Mouse (Mus musculus): Measurements from ENCODE around the gene Eif2ak2.

Eif2ak2 gene

DNA sequence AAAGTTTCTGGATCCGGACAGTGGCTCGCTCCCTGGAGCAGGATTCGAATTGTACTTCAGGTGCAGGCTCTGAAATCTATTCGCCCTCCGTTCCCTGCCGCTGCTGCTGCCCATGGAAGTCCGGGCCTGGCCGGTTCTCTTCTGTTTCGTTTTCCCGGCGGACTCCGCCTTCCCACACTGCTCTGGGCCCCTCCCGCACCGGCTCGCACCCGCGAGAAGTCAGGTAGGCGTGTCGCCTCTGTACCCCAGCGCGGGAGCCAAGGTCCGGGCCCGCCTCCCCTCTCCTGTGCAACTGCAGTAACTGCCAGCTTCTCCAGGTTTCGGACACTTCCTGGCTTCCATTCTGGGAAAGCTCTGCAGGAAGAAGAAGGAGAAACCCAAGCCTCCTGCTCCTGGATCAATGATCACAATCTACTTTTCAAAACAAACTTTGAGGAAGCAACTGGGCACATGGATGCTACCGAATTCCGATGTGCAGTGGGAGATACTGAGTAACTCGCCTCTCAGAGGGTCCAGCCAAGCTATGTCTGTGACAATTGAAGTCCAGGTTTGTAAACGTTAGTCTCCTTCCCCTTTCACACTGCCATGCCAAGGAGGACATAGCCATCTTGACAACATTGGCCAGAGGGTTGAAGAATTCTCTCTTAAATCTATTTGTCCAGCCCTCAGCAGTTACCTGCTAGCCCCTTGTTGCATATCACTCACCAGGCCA is at the start of gene Eif2ak2:
Eif2ak2 (minus strand) TSS at position 173 of the 712 bp plus-strand sequence.
- peak; percentile 67 for DNase-seq (ENCODE audit: low read depth, low spot score)

DNA sequence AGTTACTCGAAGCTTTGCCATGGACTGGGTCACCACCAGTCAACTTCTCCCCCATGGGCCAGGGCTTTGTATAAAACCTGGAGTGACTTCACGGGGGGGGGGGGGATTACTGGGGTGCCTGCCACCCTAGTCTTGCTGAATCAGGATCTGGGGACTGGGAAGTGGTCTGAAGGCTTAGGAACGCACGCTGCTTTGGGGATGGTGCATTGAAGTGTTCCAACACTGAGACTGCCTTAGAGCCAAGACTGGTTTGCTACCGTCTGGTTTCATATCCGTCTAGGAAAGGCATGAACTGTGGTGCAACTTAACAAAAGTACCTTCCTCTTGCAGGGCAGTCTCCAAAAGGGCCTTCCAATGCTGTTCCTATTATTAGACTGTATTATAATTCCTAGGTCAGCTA is 35.3 kb upstream of the Eif2ak2 start:
- DNase-seq (ENCODE audit: low read depth, low spot score), result no peak

DNA sequence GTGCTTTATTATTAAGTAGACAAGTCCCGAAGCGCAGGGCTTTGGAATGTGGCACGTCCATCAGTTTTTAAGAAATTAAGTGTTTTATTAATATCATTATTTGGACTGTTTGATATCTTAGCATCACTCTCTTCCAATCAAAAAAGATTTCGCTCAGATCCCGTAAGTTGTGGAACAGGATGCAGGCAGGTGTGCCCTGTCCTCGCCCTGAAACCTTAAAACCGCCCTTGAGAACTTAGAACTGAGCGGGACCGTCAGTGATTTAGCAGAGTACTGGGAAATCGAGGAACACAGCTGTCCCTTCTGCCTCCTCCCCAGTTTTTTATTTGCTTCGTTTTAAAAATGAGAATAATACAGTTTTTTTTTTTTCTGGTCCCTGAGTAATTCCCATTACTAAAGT is 34.5 kb upstream of the Eif2ak2 start:
- no peak for DNase-seq (ENCODE audit: low read depth, low spot score)

- peak; percentile 92 for DNase-seq (ENCODE audit: low read depth, low spot score)
Measured at GRCm38 (mm10) chr17:78916369-78916813, 34.0 kb upstream of the Eif2ak2 start, which contains the start of gene Cebpzos. Gene Cebpzos, plus strand, starts transcription at chr17:78916500.

- DNase-seq (ENCODE audit: low read depth, low spot score), result peak; percentile 44
Measured at GRCm38 (mm10) chr17:78915772-78916171, 33.4 kb upstream of the Eif2ak2 start.

- DNase-seq (ENCODE audit: low read depth, low spot score), result no peak
Measured at GRCm38 (mm10) chr17:78913921-78914320, 31.5 kb upstream of the Eif2ak2 start.

DNA sequence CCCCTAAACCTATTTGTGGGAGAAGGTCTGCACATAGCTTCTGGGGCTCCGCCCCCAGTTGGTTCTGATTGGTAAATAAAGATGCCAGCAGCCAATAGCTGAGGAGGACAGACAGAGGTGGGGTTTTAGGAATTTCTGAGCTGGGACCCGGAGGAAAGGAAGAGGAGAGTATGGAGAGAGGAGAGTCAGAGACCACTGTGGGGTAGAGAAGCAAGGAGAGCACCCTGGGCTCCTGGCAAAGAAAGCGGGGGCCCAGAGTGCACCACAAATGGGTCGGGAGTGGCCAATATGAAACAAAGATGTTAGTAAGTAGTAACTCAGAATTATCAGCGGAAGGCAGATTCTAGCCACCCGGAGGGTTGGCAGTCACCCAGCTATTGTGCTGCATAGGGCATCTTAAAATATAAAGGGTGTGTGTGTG is 30.5 kb upstream of the Eif2ak2 start:
- peak; percentile 15 for DNase-seq (ENCODE audit: low read depth, low spot score)

- DNase-seq (ENCODE audit: low read depth, low spot score), result no peak
Measured at GRCm38 (mm10) chr17:78909374-78909773, 27.0 kb upstream of the Eif2ak2 start.

DNA sequence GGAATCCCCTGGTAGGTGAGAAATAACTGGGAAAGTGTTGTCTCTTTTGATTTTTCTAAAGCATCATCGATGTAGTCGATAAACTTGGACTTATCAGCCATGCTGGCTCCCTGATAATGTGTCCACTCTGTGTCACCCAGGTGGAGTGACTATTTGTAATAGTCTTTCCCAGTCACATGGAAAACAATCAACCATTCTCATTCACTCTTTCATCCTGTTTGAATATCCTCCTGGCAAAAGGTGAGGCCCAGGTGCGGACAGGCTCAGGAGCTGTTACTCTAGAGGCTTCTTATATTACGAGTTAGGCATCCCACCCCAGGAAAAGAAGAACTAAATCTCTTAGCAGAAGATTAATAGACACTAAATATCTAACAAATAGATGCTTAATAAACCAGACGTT is 24.5 kb upstream of the Eif2ak2 start, which contains the start of gene Sult6b1:
Sult6b1 (minus strand) TSS at position 101 of the 400 bp plus-strand sequence.
- no peak for DNase-seq (ENCODE audit: low read depth, low spot score)

GRCm38 (mm10) chr17:78903158-78903557 is 20.8 kb upstream of the Eif2ak2 start:
- no peak for DNase-seq (ENCODE audit: low read depth, low spot score)

GRCm38 (mm10) chr17:78895394-78895793 is 13.0 kb upstream of the Eif2ak2 start:
- DNase-seq (ENCODE audit: low read depth, low spot score), result peak; percentile 34

- no peak for DNase-seq (ENCODE audit: low read depth, low spot score)
Measured at GRCm38 (mm10) chr17:78894991-78895390, 12.6 kb upstream of the Eif2ak2 start.

- DNase-seq (ENCODE audit: low read depth, low spot score), result no peak
Measured at GRCm38 (mm10) chr17:78891020-78891419, 8.6 kb upstream of the Eif2ak2 start.

GRCm38 (mm10) chr17:78889184-78889583 is 6.8 kb upstream of the Eif2ak2 start:
- DNase-seq (ENCODE audit: low read depth, low spot score), result no peak

DNA sequence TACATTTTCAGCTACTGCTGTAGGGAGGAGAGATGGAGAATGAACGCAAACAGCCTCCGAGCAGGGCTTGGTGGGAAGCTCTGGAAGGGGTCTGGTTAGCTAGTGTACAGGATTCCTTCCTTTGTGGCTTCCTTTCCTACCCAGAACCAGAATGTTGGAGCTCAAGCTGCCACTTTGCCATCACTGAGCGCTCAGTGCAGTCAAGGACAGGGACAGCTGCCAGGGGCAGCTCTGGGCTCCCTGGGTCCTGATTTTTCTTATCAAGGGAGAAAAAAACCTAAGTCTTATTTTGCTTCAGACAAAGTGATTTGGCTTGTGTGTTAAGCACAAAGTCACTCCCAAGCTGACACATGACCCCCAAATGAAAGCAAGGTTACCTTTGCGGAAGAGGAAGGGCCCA is 6.2 kb upstream of the Eif2ak2 start:
- no peak for DNase-seq (ENCODE audit: low read depth, low spot score)

- no peak for DNase-seq (ENCODE audit: low read depth, low spot score)
Measured at GRCm38 (mm10) chr17:78885286-78886065, 3.1 kb upstream of the Eif2ak2 start.

DNA sequence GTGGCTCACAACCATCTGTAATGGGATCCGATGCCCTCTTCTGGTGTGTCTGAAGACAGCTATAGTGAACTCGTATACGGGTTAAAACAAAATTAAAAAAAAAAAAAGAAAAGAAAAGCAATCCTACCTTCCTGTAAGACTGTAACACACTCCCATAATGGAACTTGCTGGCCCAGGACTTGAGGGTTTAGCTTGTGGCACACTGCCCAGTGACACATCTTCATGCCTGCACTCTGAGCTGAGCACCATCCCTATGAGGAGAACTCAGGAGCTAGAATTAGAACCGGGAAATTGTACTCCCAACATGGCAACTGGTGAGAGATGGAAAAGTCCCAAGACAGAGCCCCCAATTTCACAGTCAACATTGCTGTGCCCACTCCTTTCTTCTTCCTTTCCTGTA is 918 bp upstream of the Eif2ak2 start:
- no peak for DNase-seq (ENCODE audit: low read depth, low spot score)

DNA sequence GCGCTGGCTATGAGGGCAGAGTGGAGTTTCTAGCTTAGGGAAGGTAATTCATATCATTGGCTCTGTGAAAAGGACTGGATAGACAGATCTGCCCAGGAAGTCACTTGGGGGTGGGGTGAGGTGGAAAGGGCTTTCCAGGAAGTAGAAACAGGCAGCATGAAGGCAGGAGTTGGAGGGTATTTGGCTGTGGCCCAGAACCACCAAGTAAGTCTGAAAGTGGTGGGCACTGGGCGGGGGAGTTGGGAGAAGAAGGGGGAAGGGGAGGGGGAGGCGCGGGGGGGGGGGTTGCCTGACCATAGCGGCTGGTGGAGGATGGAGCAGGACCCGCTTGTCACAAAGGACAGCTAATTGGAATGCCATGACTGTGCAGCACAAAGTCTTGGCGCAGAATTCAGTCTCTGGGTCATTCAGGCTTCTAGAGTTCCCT is 482 bp downstream of the Eif2ak2 start:
- peak; percentile 35 for DNase-seq (ENCODE audit: low read depth, low spot score)

DNA sequence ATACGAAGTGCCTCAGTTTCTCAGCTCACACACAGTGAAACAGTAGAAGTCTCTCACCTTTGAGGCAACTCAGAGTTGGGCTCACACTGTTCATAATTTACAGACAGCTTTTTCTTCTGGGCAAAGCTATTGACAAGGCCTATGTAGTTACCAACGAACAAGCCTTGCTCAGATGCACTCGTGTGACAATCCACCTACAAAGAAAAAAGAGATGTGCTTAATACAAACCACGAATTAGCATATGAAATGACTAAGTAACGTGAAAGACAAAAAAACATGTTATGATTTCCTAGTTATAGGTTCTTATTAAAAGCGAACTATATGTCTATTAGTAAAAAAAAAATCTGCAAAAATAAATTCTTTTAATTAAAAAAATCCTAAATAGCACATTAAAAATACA is 8.5 kb downstream of the Eif2ak2 start:
- DNase-seq (ENCODE audit: low read depth, low spot score), result no peak

DNA sequence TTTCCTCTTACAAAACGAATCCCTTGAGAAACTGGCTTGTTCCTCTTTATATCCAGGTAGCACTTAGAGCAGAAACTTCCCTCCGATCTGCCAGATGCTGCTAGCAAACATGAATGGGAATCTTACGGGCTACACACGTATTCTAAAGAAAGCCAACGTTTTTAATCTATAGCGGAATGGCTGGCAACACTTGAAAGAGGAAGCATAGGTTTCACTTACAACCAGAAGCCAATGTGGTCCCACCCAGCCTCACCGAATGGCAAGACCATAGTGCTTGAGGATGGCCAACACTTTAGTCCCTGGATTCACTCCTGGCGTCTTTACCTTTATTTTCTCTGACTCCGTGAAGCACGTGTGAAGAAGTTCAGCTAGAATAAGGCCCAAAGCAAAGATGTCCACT is 26.1 kb downstream of the Eif2ak2 start:
- DNase-seq (ENCODE audit: low read depth, low spot score), result no peak

DNA sequence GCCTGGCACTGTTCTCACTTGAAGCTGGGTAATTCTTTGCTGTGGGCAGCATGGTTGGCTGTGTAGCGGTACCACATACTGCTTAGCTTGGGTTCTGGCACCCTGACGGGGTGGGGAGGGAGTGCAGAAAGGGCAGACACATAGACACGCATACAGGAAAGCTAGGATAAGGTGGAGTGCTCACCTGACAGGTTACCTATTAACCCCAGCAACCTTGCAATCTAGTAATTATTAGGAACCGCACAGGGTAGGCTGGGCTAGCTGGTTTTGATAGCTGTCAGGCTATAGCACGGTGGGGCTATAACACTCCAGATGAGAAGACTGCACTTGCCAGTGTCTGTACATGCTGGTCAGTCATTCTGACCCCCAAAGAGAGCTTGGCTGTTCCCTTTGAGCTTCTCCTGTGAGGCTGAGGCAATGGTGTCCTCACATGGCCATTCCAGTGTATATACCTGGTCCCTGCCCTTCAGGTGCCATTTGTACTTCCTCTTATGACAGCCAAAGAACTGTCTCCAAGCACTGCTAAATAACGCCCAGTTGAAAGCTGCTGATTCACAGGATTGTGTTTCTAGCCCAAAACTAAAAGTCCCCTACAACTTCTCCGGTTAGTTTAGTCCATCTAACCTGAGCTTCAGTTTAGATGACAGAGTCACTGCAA is 40.0 kb downstream of the Eif2ak2 start:
- DNase-seq (ENCODE audit: low read depth, low spot score), result no peak

- peak; percentile 36 for DNase-seq (ENCODE audit: low read depth, low spot score)
Measured at GRCm38 (mm10) chr17:78836056-78836455, 46.3 kb downstream of the Eif2ak2 start.
